Mouse (Mus musculus): ENCODE results near the gene Spaca4.

- TF ChIP-seq POLR2A (IDR thresholded peaks at IDR 0.05; ENCODE audit: borderline replicate concordance, insufficient read depth, low read length), result no peak
- TF ChIP-seq CTCF (IDR thresholded peaks at IDR 0.05; ENCODE audit: borderline replicate concordance, insufficient read depth, low read depth, low read length), result no peak
Measured at GRCm38 (mm10) chr7:45716952-45717917, 8.4 kb downstream of the Spaca4 start.
